Mouse (Mus musculus) embryonic facial prominence, embryonic 11.5 days (tissue): ENCODE data around the gene Bach2. TPM values are rescaled to one million over a fixed set of nuclear protein-coding genes. Genes with fewer than 3 reads are reported as not detected.

Experiments
- ATAC-seq: fragments of 200-750 bp; cut with Nextera tagmentation; replicated peaks from 2 replicates; pipeline ENCODE4 v1.8.0; 2017; ENCODE audit warnings: low read depth; ENCODE audit not compliant: insufficient number of reproducible peaks, low FRiP score, low TSS enrichment
- DNase-seq: peaks from one replicate; pipeline ENCODE4 v3.0.0-alpha.2; 2015; ENCODE audit warnings: low spot score
- H3K27ac ChIP-seq: fragments of 300-500 bp; sonication (generic); replicated peaks from 2 replicates; pipeline ENCODE4 v1.5.1; 2014; ENCODE audit warnings: mild to moderate bottlenecking, low read depth, low read length, control low read depth
- H3K27me3 ChIP-seq: fragments of 300-500 bp; sonication (generic); 2 replicates; pipeline ENCODE4 v1.6.1; 2014; ENCODE audit warnings: mild to moderate bottlenecking, low read length, moderate library complexity, mixed read lengths; ENCODE audit not compliant: control insufficient read depth, insufficient read depth
- H3K36me3 ChIP-seq: fragments of 300-500 bp; sonication (generic); replicated peaks from 2 replicates; pipeline ENCODE4 v1.6.1; 2014; ENCODE audit warnings: low read depth, mild to moderate bottlenecking, low read length, moderate library complexity, mixed read lengths; ENCODE audit not compliant: control insufficient read depth, insufficient read depth
- H3K4me1 ChIP-seq: fragments of 300-500 bp; sonication (generic); 2 replicates; pipeline ENCODE4 v1.6.1; 2014; ENCODE audit warnings: low read length, mixed read lengths; ENCODE audit not compliant: control insufficient read depth, insufficient read depth
- H3K4me2 ChIP-seq: fragments of 300-500 bp; sonication (generic); 2 replicates; pipeline ENCODE4 v1.6.1; 2014; ENCODE audit warnings: low read depth, mild to moderate bottlenecking, control low read depth, low read length, moderate library complexity
- H3K4me3 ChIP-seq: fragments of 300-500 bp; sonication (generic); 2 replicates; pipeline ENCODE4 v1.5.1; 2014; ENCODE audit warnings: low read depth, low read length, control low read depth
- H3K9ac ChIP-seq: fragments of 300-500 bp; sonication (generic); replicated peaks from 2 replicates; pipeline ENCODE4 v1.6.1; 2014; ENCODE audit warnings: mild to moderate bottlenecking, control low read depth, low read length
- H3K9me3 ChIP-seq: fragments of 300-500 bp; sonication (generic); replicated peaks from 2 replicates; pipeline ENCODE4 v1.6.1; 2016; ENCODE audit warnings: mild to moderate bottlenecking, low read length, inconsistent platforms, mixed read lengths; ENCODE audit not compliant: control insufficient read depth
- WGBS: fragments of 180-500 bp; shearing (Covaris S2); extraction: QIAGEN DNeasy Blood & Tissue Kit; methylation state at CpG from one replicate; pipeline ENCODE4 v1.1.7; 2014; 5-methylcytosine and 5-hydroxymethylcytosine counted together
- polyA plus RNA-seq: library from polyadenylated mRNA; unstranded; fragments of >200 nt; fragmentation: Nextera tagmentation; extraction: Ambion mirVana; gene quantifications from 2 replicates; pipeline ENCODE4 v1.2.1, GENCODE M21; 2014

Bach2 gene
- polyA plus RNA-seq, 1 experiment from 2014 or later: 11.5 TPM

- WGBS: 93% methylated on average over 7 of the region's 7 CpGs
- H3K9me3 ChIP-seq: no peaks in the 10 kb centered on the region
- H3K4me1 ChIP-seq: no peaks in the 10 kb centered on the region
- no peaks in the 10 kb centered on the region for H3K27me3 ChIP-seq
- ATAC-seq (no peak), DNase-seq (no peak)
- H3K4me3 ChIP-seq: no peak overlapping the region
- H3K4me2 ChIP-seq: no peak overlapping the region
- H3K9ac ChIP-seq: no peak overlapping the region
- no peak overlapping the region for H3K27ac ChIP-seq
- no peaks in the 10 kb centered on the region for H3K36me3 ChIP-seq
Observed at GRCm38 (mm10) chr4:32258596-32258995, 20.0 kb downstream of the Bach2 start.

GRCm38 (mm10) chr4:32260909-32261308, 22.3 kb downstream of the Bach2 start:
- Histone ChIP-seq H3K27ac (no peak overlapping the region), H3K4me1 (peaks cover 5% of the 10 kb centered on the region; the same call in 1 of the 2 replicates), H3K36me3 (no peaks in the 10 kb centered on the region), H3K9me3 (no peaks in the 10 kb centered on the region), H3K4me2 (no peak overlapping the region), H3K4me3 (no peak overlapping the region), H3K27me3 (no peaks in the 10 kb centered on the region), H3K9ac (no peak overlapping the region)
- 72% methylated on average over 4 of the region's 4 CpGs for WGBS
- ATAC-seq (no peak), DNase-seq (no peak)

DNA sequence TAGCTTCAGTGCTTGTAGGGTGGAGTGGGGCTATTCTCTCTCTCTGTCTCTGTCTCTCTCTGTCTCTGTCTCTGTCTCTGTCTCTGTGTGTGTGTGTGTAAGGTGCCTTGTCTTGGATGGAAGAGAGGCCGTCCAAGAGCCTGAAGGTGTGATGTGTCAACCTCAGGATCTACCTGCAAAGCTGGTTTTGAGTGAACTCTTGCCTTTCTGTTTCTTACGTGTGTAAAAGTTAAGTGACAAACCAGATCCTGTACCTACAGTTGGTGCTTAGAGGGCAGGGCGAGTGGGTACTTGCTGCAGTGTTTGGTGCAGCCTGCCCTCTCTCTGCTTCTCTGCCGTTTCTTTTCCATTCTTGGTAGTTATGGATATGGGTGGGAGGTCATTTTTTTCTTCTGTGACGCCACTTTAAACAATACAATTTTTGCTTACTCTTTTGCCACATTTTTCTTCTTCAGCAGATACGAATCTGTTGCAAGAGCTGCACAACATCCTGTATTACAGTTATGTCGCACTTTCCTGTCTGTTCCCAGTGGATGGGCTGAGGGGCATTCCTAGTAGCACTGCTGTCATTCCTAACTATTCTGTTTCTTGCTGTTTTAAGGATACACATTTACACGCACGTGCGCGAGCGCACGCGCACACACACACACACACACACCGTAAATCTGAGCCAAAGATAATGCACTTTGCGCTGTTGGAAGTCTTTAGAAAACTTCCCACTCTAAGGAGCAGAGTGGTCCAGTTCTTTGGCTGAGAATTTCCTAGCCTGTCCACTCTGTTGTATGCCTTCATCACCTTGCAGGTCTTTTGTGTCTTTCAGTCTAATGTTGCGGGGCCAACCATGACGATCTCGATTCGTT, 24.5 kb downstream of the Bach2 start:
- no peaks in the 10 kb centered on the region for H3K27me3 ChIP-seq
- no peaks in the 10 kb centered on the region for H3K9me3 ChIP-seq
- H3K9ac ChIP-seq: no peak overlapping the region
- no peaks in the 10 kb centered on the region for H3K36me3 ChIP-seq
- H3K4me2 ChIP-seq: no peak overlapping the region
- H3K4me3 ChIP-seq: no peak overlapping the region
- H3K27ac ChIP-seq: no peak overlapping the region
- peaks cover 5% of the 10 kb centered on the region; the same call in 1 of the 2 replicates for H3K4me1 ChIP-seq
- ATAC-seq (no peak), DNase-seq (no peak)
- WGBS: 88% methylated on average over 20 of the region's 20 CpGs

DNA sequence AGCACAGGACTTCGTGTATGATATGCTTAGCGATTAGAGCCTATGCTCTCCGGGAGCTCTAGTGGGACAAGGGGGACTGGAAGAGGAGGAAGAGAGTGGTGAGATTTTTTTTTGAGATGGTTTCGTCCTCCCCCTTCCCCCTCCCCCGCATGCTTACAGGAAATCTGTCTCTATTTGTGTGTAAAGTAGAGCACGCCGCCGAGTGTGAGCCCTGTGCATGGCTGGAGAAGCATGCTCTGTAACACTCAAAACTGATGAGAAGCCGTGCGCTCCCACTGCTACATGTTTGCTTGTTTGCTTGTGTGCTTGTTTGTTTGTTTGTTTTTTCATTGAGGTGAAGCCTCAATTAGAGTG, 25.1 kb downstream of the Bach2 start:
- H3K9ac ChIP-seq: no peak overlapping the region
- WGBS: 67% methylated on average over 10 of the region's 10 CpGs
- H3K27ac ChIP-seq: no peak overlapping the region
- no peak overlapping the region for H3K4me3 ChIP-seq
- ATAC-seq: no peak
- DNase-seq: no peak
- no peaks in the 10 kb centered on the region for H3K36me3 ChIP-seq
- peaks cover 5% of the 10 kb centered on the region; the same call in 1 of the 2 replicates for H3K4me1 ChIP-seq
- H3K4me2 ChIP-seq: no peak overlapping the region
- H3K9me3 ChIP-seq: no peaks in the 10 kb centered on the region
- no peaks in the 10 kb centered on the region for H3K27me3 ChIP-seq

- Histone ChIP-seq H3K9me3 (no peaks in the 10 kb centered on the region), H3K4me3 (no peak overlapping the region), H3K4me2 (no peak overlapping the region), H3K36me3 (no peaks in the 10 kb centered on the region), H3K27me3 (no peaks in the 10 kb centered on the region), H3K4me1 (peaks cover 5% of the 10 kb centered on the region; the same call in 1 of the 2 replicates), H3K27ac (no peak overlapping the region), H3K9ac (no peak overlapping the region)
- ATAC-seq (no peak), DNase-seq (no peak)
- WGBS: 63% methylated on average over 8 of the region's 8 CpGs
Observed at GRCm38 (mm10) chr4:32264892-32265291, 26.3 kb downstream of the Bach2 start.

GRCm38 (mm10) chr4:32266731-32267130, 28.1 kb downstream of the Bach2 start:
- WGBS: 21% methylated on average over 6 of the region's 6 CpGs
- DNase-seq (peak; percentile 88), ATAC-seq (peak; percentile 79; the same call in 1 of the 2 replicates)
- Histone ChIP-seq H3K27ac (peak overlapping the region; percentile 52; the same call in 1 of the 2 replicates), H3K4me2 (no peak overlapping the region), H3K4me1 (peaks cover 5% of the 10 kb centered on the region; the same call in 1 of the 2 replicates), H3K4me3 (no peak overlapping the region), H3K9ac (no peak overlapping the region), H3K27me3 (no peaks in the 10 kb centered on the region), H3K36me3 (no peaks in the 10 kb centered on the region), H3K9me3 (no peaks in the 10 kb centered on the region)

DNA sequence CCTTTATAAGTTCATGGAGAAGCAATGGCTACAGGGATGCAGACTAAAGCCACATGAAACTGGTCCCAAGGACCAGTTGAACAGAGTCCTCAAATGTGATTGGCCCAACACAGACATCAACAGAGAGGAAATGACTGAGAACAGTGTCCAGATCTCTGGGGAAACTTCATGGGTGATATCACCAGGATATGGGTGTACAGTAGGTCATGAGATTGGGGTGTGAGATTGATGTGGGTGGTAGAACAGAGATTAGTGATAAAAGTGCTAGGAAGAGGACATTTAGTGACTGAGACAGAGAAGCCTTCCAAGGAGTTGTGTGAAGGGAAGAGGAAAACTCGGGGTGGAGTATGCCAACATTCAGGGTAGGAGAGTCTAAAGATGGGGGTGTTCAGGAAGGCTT, 29.4 kb downstream of the Bach2 start:
- Histone ChIP-seq H3K9me3 (no peaks in the 10 kb centered on the region), H3K36me3 (no peaks in the 10 kb centered on the region), H3K27me3 (no peaks in the 10 kb centered on the region), H3K27ac (no peak overlapping the region), H3K4me2 (no peak overlapping the region), H3K9ac (no peak overlapping the region), H3K4me3 (no peak overlapping the region), H3K4me1 (peaks cover 5% of the 10 kb centered on the region; the same call in 1 of the 2 replicates)
- WGBS: 83% methylated on average over 1 of the region's 1 CpGs
- no peak for DNase-seq
- ATAC-seq: no peak

GRCm38 (mm10) chr4:32272398-32272797, 33.8 kb downstream of the Bach2 start:
- Histone ChIP-seq H3K4me2 (no peak overlapping the region), H3K27ac (no peak overlapping the region), H3K9me3 (no peaks in the 10 kb centered on the region), H3K4me1 (no peaks in the 10 kb centered on the region), H3K27me3 (no peaks in the 10 kb centered on the region), H3K36me3 (no peaks in the 10 kb centered on the region), H3K9ac (no peak overlapping the region), H3K4me3 (no peak overlapping the region)
- no peak for DNase-seq
- no peak for ATAC-seq
- WGBS: 74% methylated on average over 5 of the region's 5 CpGs
